Mouse (Mus musculus) adrenal gland, adult 18-20 months (tissue): ENCODE results near the gene Susd3. TPM values are rescaled to one million over a fixed set of nuclear protein-coding genes. Genes with fewer than 3 reads are reported as not detected.

ENCODE experiments used
- DNase-seq, 2 experiments: peaks; one replicate each; pipeline ENCODE4 v3.0.0; 2021 to 2022; ENCODE audit warnings: low spot score in 2 of 2
- long read RNA-seq, 2 experiments: library from polyadenylated mRNA; stranded (forward); transcript quantifications; one replicate each; pipeline ENCODE4 v2.0.0; 2021
- total RNA-seq, 2 experiments: library from RNA; stranded (reverse); gene quantifications; 1 replicate in 1 of 2; 2 replicates in 1 of 2; pipeline ENCODE4 v1.2.3; 2021

Susd3 gene
- 1 to 10 TPM; 1.5 to 9.9 TPM for total RNA-seq
- long read RNA-seq, experiment 1, transcript Susd3-202 (5 exons, 1,418 nt), result major isoform, 6 of 9 reads
- long read RNA-seq, experiment 1, partial matches to known transcripts, result 0 of 9 reads
- long read RNA-seq, experiment 1, other reads (novel, unspliced or antisense), result 3 of 9 reads
- long read RNA-seq, experiment 2, partial matches to known transcripts, result 0 of 2 reads
- long read RNA-seq, experiment 2, other reads (novel, unspliced or antisense), result 1 of 2 reads

GRCm38 (mm10) chr13:49248467-49248862 is at the start of gene Susd3:
Gene Susd3 (minus strand): TSS chr13:49248706.
- DNase-seq, result no peak

- no peak for DNase-seq
Observed at GRCm38 (mm10) chr13:49296270-49296669, 47.8 kb upstream of the Susd3 start.

GRCm38 (mm10) chr13:49294108-49294507 is 45.6 kb upstream of the Susd3 start:
- DNase-seq, result no peak

- no peak for DNase-seq
Observed at GRCm38 (mm10) chr13:49291949-49292348, 43.4 kb upstream of the Susd3 start.

- DNase-seq, result no peak
Observed at GRCm38 (mm10) chr13:49291398-49291797, 42.9 kb upstream of the Susd3 start.

GRCm38 (mm10) chr13:49287224-49287623 is 38.7 kb upstream of the Susd3 start:
- DNase-seq, result no peak

- DNase-seq, result no peak
Observed at GRCm38 (mm10) chr13:49286750-49287149, 38.2 kb upstream of the Susd3 start.

GRCm38 (mm10) chr13:49283686-49284085 is 35.2 kb upstream of the Susd3 start:
- DNase-seq, result no peak

GRCm38 (mm10) chr13:49282168-49282567 is 33.7 kb upstream of the Susd3 start:
- DNase-seq, result no peak

GRCm38 (mm10) chr13:49271831-49272765 is 23.6 kb upstream of the Susd3 start:
- no peak for DNase-seq

GRCm38 (mm10) chr13:49270500-49270899 is 22.0 kb upstream of the Susd3 start:
- no peak for DNase-seq

GRCm38 (mm10) chr13:49267645-49268044 is 19.1 kb upstream of the Susd3 start:
- DNase-seq, result no peak

- no peak for DNase-seq
Observed at GRCm38 (mm10) chr13:49260036-49260722, 11.7 kb upstream of the Susd3 start.

- DNase-seq, result no peak
Observed at GRCm38 (mm10) chr13:49257819-49258313, 9.4 kb upstream of the Susd3 start.

GRCm38 (mm10) chr13:49252746-49253145 is 4.2 kb upstream of the Susd3 start:
- no peak for DNase-seq

GRCm38 (mm10) chr13:49252113-49252512 is 3.6 kb upstream of the Susd3 start:
- DNase-seq, result no peak

- DNase-seq, result no peak
Observed at GRCm38 (mm10) chr13:49250716-49251517, 2.4 kb upstream of the Susd3 start.

- no peak for DNase-seq
Observed at GRCm38 (mm10) chr13:49249634-49250033, 1.1 kb upstream of the Susd3 start.

- no peak for DNase-seq
Observed at GRCm38 (mm10) chr13:49248923-49249322, 417 bp upstream of the Susd3 start.

GRCm38 (mm10) chr13:49247740-49248466 is 603 bp downstream of the Susd3 start:
- peak in 1 of 2 experiments; percentile 42 for DNase-seq
